In the genomic region with DNA sequence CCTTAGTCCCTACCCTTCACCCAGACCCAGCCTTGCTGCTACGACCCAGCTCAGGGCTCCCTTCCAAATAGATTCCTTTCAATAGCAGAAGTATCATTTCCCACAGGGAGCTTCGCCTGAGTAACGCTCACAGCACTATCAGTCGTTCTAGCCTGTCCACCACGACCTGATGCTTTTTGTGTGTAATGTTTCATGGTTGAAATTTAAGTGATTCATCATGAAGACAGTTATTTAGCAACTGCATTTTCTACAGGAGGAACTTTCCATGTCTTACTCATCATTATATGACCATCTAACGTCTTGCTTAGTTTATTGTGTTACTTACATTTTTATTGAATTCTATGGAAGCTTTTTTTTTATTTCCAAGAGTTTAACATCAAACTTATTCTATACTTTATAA, we compare ENCODE assay signal across 17 mouse cellular contexts.
"Had no signal": no experiment of that assay in that cellular context is flagged by ENCODE, and none has a peak within 500 bp of the region (broad histone marks: within the 10 kb centered on the region; RNA-seq: fewer than 3 reads in every experiment).

No protein-coding gene starts in this region.

- H3K4me3 ChIP-seq: lung, embryonic 15.5 days; megakaryocyte, embryonic 14.5 days; midbrain, embryonic 13.5 days; midbrain, embryonic 15.5 days; neural tube, embryonic 12.5 days had no signal

- H3K27ac ChIP-seq: lung, embryonic 15.5 days; macrophage; midbrain, embryonic 13.5 days; midbrain, embryonic 15.5 days; neural tube, embryonic 12.5 days had no signal

- H3K36me3 ChIP-seq: lung, embryonic 15.5 days; midbrain, embryonic 13.5 days; midbrain, embryonic 15.5 days; neural tube, embryonic 12.5 days had no signal

- DNase-seq: lung, adult 2 months; lung, postnatal 14 days; lung, postnatal 36 days; retina, postnatal 1 day; right cerebral cortex, adult 18-20 months; right cerebral cortex, postnatal 25 days; right cerebral cortex, postnatal 4 days; spleen, adult 18-20 months; thymus, adult 18-20 months; thymus, postnatal 14 days; thymus, postnatal 36 days had no signal

- H3K27me3 ChIP-seq: lung, embryonic 15.5 days; megakaryocyte, embryonic 14.5 days; midbrain, embryonic 13.5 days; midbrain, embryonic 15.5 days; neural tube, embryonic 12.5 days had no signal

- H3K4me1 ChIP-seq: midbrain, embryonic 13.5 days; midbrain, embryonic 15.5 days; neural tube, embryonic 12.5 days had no signal
